Mouse (Mus musculus): ENCODE measurements at regions not wholly inside any gene's neighbourhood (a gene's known extent, or its start where the extent isn't known, plus 50 kb on each side); places are given as distances from the start of the nearest gene placed in this dataset.

GRCm38 (mm10) chr7:79201246-79201645 is 52.4 kb upstream of the Mfge8 start:
- H3K4me1 ChIP-seq: peaks cover 12% of the 10 kb centered on the region
- H3K27me3 ChIP-seq: no peaks in the 10 kb centered on the region
- H3K9ac ChIP-seq: no peak overlapping the region
- no peak overlapping the region for H3K4me2 ChIP-seq
- no peaks in the 10 kb centered on the region for H3K9me3 ChIP-seq
- H3K27ac ChIP-seq: no peak overlapping the region
- ATAC-seq (ENCODE audit: borderline replicate concordance, extremely low read depth, low FRiP score, low TSS enrichment): no peak
- H3K4me3 ChIP-seq: no peak overlapping the region
- H3K36me3 ChIP-seq: no peaks in the 10 kb centered on the region

- Histone ChIP-seq H3K27ac (peak overlapping the region; percentile 20), H3K36me3 (no peaks in the 10 kb centered on the region), H3K9ac (no peak overlapping the region), H3K4me2 (no peak overlapping the region), H3K27me3 (no peaks in the 10 kb centered on the region), H3K9me3 (no peaks in the 10 kb centered on the region), H3K4me3 (no peak overlapping the region), H3K4me1 (peaks cover 12% of the 10 kb centered on the region)
- 29% methylated on average over 7 of the region's 7 CpGs for WGBS
- peak; percentile 47 for ATAC-seq (ENCODE audit: borderline replicate concordance, extremely low read depth, low FRiP score, low TSS enrichment)
Measured at GRCm38 (mm10) chr7:79202336-79202735, 53.5 kb upstream of the Mfge8 start.

GRCm38 (mm10) chr7:79203481-79203880 is 54.6 kb upstream of the Mfge8 start:
- Histone ChIP-seq H3K36me3 (no peaks in the 10 kb centered on the region), H3K27me3 (no peaks in the 10 kb centered on the region), H3K4me3 (no peak overlapping the region), H3K4me2 (no peak overlapping the region), H3K9ac (no peak overlapping the region), H3K27ac (0 out of 2 replicates have a peak overlapping the region, but pooled peaks have one; percentile 20), H3K9me3 (no peaks in the 10 kb centered on the region), H3K4me1 (peaks cover 12% of the 10 kb centered on the region)
- 64% methylated on average over 5 of the region's 5 CpGs for WGBS
- ATAC-seq (ENCODE audit: borderline replicate concordance, extremely low read depth, low FRiP score, low TSS enrichment): no peak

- ATAC-seq (ENCODE audit: borderline replicate concordance, extremely low read depth, low FRiP score, low TSS enrichment): no peak
- H3K9me3 ChIP-seq: no peaks in the 10 kb centered on the region
- no peak overlapping the region for H3K4me3 ChIP-seq
- no peaks in the 10 kb centered on the region for H3K27me3 ChIP-seq
- H3K4me1 ChIP-seq: peaks cover 30% of the 10 kb centered on the region
- H3K9ac ChIP-seq: no peak overlapping the region
- WGBS: 35% methylated on average over 8 of the region's 8 CpGs
- 0 out of 2 replicates have a peak overlapping the region, but pooled peaks have one; percentile 1 for H3K27ac ChIP-seq
- H3K36me3 ChIP-seq: no peaks in the 10 kb centered on the region
- no peak overlapping the region for H3K4me2 ChIP-seq
Measured at GRCm38 (mm10) chr7:79207140-79207539, 58.3 kb upstream of the Mfge8 start.

- ATAC-seq (ENCODE audit: borderline replicate concordance, extremely low read depth, low FRiP score, low TSS enrichment): no peak
- Histone ChIP-seq H3K9me3 (no peaks in the 10 kb centered on the region), H3K9ac (no peak overlapping the region), H3K4me2 (peak overlapping the region; percentile 44), H3K36me3 (no peaks in the 10 kb centered on the region), H3K27me3 (no peaks in the 10 kb centered on the region), H3K27ac (peak overlapping the region; percentile 73), H3K4me1 (peaks cover 26% of the 10 kb centered on the region), H3K4me3 (no peak overlapping the region)
- WGBS: 68% methylated on average over 2 of the region's 2 CpGs
Measured at GRCm38 (mm10) chr7:79210376-79211215, 61.7 kb upstream of the Mfge8 start.

- Histone ChIP-seq H3K9me3 (no peaks in the 10 kb centered on the region), H3K4me3 (no peak overlapping the region), H3K36me3 (no peaks in the 10 kb centered on the region), H3K4me1 (peaks cover 26% of the 10 kb centered on the region), H3K27me3 (no peaks in the 10 kb centered on the region), H3K4me2 (peak overlapping the region; percentile 44), H3K27ac (peak overlapping the region; percentile 73), H3K9ac (no peak overlapping the region)
- peak; percentile 92 for ATAC-seq (ENCODE audit: borderline replicate concordance, extremely low read depth, low FRiP score, low TSS enrichment)
- WGBS: 4% methylated on average over 9 of the region's 9 CpGs
Measured at GRCm38 (mm10) chr7:79211287-79211976, 61.6 kb upstream of the Abhd2 start.

GRCm38 (mm10) chr7:79212231-79212630 is 60.8 kb upstream of the Abhd2 start:
- no peak for ATAC-seq (ENCODE audit: borderline replicate concordance, extremely low read depth, low FRiP score, low TSS enrichment)
- Histone ChIP-seq H3K9me3 (no peaks in the 10 kb centered on the region), H3K4me2 (no peak overlapping the region), H3K27ac (peak overlapping the region; percentile 73), H3K9ac (no peak overlapping the region), H3K36me3 (no peaks in the 10 kb centered on the region), H3K4me3 (no peak overlapping the region), H3K4me1 (peaks cover 26% of the 10 kb centered on the region), H3K27me3 (no peaks in the 10 kb centered on the region)
- 89% methylated on average over 3 of the region's 3 CpGs for WGBS

GRCm38 (mm10) chr7:79215001-79215400 is 58.0 kb upstream of the Abhd2 start:
- H3K4me1 ChIP-seq: peaks cover 25% of the 10 kb centered on the region
- H3K27me3 ChIP-seq: no peaks in the 10 kb centered on the region
- no peak overlapping the region for H3K4me2 ChIP-seq
- H3K36me3 ChIP-seq: no peaks in the 10 kb centered on the region
- 92% methylated on average over 5 of the region's 5 CpGs for WGBS
- no peak overlapping the region for H3K4me3 ChIP-seq
- H3K9me3 ChIP-seq: no peaks in the 10 kb centered on the region
- H3K27ac ChIP-seq: no peak overlapping the region
- H3K9ac ChIP-seq: no peak overlapping the region
- no peak for ATAC-seq (ENCODE audit: borderline replicate concordance, extremely low read depth, low FRiP score, low TSS enrichment)

- H3K9me3 ChIP-seq: no peaks in the 10 kb centered on the region
- no peaks in the 10 kb centered on the region for H3K36me3 ChIP-seq
- no peak overlapping the region for H3K4me2 ChIP-seq
- peaks cover 3% of the 10 kb centered on the region for H3K4me1 ChIP-seq
- WGBS: 88% methylated on average over 2 of the region's 2 CpGs
- H3K9ac ChIP-seq: no peak overlapping the region
- no peak for ATAC-seq (ENCODE audit: borderline replicate concordance, extremely low read depth, low FRiP score, low TSS enrichment)
- no peak overlapping the region for H3K27ac ChIP-seq
- no peak overlapping the region for H3K4me3 ChIP-seq
- H3K27me3 ChIP-seq: no peaks in the 10 kb centered on the region
Measured at GRCm38 (mm10) chr7:79217232-79217631, 55.8 kb upstream of the Abhd2 start.

GRCm38 (mm10) chr7:79222626-79223335 is 50.2 kb upstream of the Abhd2 start:
- no peak overlapping the region for H3K4me3 ChIP-seq
- H3K27ac ChIP-seq: no peak overlapping the region
- no peaks in the 10 kb centered on the region for H3K36me3 ChIP-seq
- H3K9ac ChIP-seq: no peak overlapping the region
- no peak overlapping the region for H3K4me2 ChIP-seq
- H3K9me3 ChIP-seq: no peaks in the 10 kb centered on the region
- 76% methylated on average over 9 of the region's 9 CpGs for WGBS
- H3K4me1 ChIP-seq: no peaks in the 10 kb centered on the region
- no peak for ATAC-seq (ENCODE audit: borderline replicate concordance, extremely low read depth, low FRiP score, low TSS enrichment)
- H3K27me3 ChIP-seq: no peaks in the 10 kb centered on the region

Measured in lung, embryonic 15.5 days (tissue).